Mouse (Mus musculus) E14TG2a.4 (cell line): ENCODE results near the gene Gm13090.

Experiments
- H3K27me3 ChIP-seq: 2 replicates; pipeline ENCODE4 v1.6.1; 2014; ENCODE audit warnings: low read length, control low read depth; ENCODE audit not compliant: insufficient read depth
- H3K36me3 ChIP-seq: 2 replicates; pipeline ENCODE4 v1.6.1; 2014; ENCODE audit warnings: low read length, control low read depth; ENCODE audit not compliant: insufficient read depth
- H3K4me1 ChIP-seq: replicated peaks from 2 replicates; pipeline ENCODE4 v1.6.1; 2014; ENCODE audit warnings: low read depth, low read length, control low read depth
- H3K4me3 ChIP-seq: replicated peaks from 2 replicates; pipeline ENCODE4 v1.5.1; 2014; ENCODE audit warnings: mild to moderate bottlenecking, low read length
- H3K9me3 ChIP-seq: 2 replicates; pipeline ENCODE4 v1.6.1; 2014; ENCODE audit warnings: low read length, control low read depth
- CTCF ChIP-seq: conservative IDR thresholded peaks from 2 replicates; pipeline ENCODE4 v1.5.1; 2014; ENCODE audit warnings: low read length
- NANOG ChIP-seq: IDR thresholded peaks from 2 replicates; pipeline ENCODE4 v1.6.1; 2014; ENCODE audit warnings: borderline replicate concordance, low read length, mixed read lengths
- POU5F1 ChIP-seq: IDR thresholded peaks from 2 replicates; pipeline ENCODE4 v1.6.1; 2014; ENCODE audit warnings: low read length, borderline replicate concordance

Gene Gm13090

GRCm38 (mm10) chr4:151138586-151138985, 49.2 kb downstream of the Gm13090 start:
- Histone ChIP-seq H3K27me3 (peaks cover 18% of the 10 kb centered on the region), H3K36me3 (no peaks in the 10 kb centered on the region), H3K4me3 (peak overlapping the region; percentile 45), H3K9me3 (no peaks in the 10 kb centered on the region), H3K4me1 (peaks cover 67% of the 10 kb centered on the region)
- TF ChIP-seq NANOG: no peak
- TF ChIP-seq CTCF: no peak

- Histone ChIP-seq H3K9me3 (peaks cover 5% of the 10 kb centered on the region), H3K4me1 (peaks cover 67% of the 10 kb centered on the region), H3K36me3 (no peaks in the 10 kb centered on the region), H3K4me3 (peak overlapping the region; percentile 45), H3K27me3 (peaks cover 18% of the 10 kb centered on the region)
- TF ChIP-seq NANOG (no peak), POU5F1 (no peak), CTCF (peak; percentile 77)
Measured at GRCm38 (mm10) chr4:151139053-151139840, 49.9 kb downstream of the Gm13090 start.

GRCm38 (mm10) chr4:151140368-151140982, 51.1 kb downstream of the Gm13090 start:
- Histone ChIP-seq H3K9me3 (peaks cover 18% of the 10 kb centered on the region), H3K4me1 (peaks cover 75% of the 10 kb centered on the region), H3K4me3 (no peak overlapping the region), H3K36me3 (no peaks in the 10 kb centered on the region), H3K27me3 (peaks cover 15% of the 10 kb centered on the region)
- TF ChIP-seq NANOG (no peak), POU5F1 (no peak), CTCF (no peak; the same call in 1 of the 2 replicates)
